Mouse (Mus musculus): ENCODE measurements at regions not wholly inside any gene's neighbourhood (a gene's known extent, or its start where the extent isn't known, plus 50 kb on each side); places are given as distances from the start of the nearest gene placed in this dataset.

GRCm38 (mm10) chr14:96021646-96022045, 140.6 kb downstream of the 4921530L21Rik start:
- no peak for TF ChIP-seq CHD2 (IDR thresholded peaks at IDR 0.05; ENCODE audit: low read depth, low read length)
- TF ChIP-seq ZNF384 (IDR thresholded peaks at IDR 0.05; ENCODE audit: low read depth, low read length): no peak
- no peak for TF ChIP-seq HCFC1 (IDR thresholded peaks at IDR 0.05; ENCODE audit: borderline replicate concordance, insufficient read depth, low read length)
- TF ChIP-seq MAFK (IDR thresholded peaks at IDR 0.05; ENCODE audit: insufficient read depth, low read depth, low read length): no peak

Data from ES-E14 (cell line).